Comparison of ENCODE assay signal across 33 mouse cellular contexts in the genomic region with DNA sequence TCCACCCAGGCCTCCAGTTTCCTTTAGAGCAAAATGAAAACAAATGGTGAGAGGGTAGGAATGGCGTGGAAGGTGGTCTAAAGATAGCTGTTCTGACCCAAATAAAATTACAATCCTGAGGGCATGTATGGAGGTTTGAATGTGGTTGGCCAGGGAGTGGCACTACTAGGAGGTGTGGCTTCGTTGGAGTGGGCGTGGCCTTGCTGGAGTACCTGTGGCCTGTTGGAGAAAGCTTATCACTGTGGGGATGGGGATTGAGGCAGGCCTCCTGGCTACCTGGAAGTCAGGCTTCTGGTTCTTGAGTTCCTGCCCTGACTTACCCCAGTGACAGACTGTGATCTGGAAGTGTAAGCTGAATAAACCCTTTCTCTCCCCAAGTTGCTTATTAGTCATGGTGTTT. TPM values are rescaled to one million over a fixed set of nuclear protein-coding genes. Genes with fewer than 3 reads are reported as not detected.
A peak's percentile ranks its signal among the peaks of the same experiment; 100 is the strongest.
DNase-seq lines count a peak whose midpoint lies in the region; ATAC-seq lines count a peak whose summit lies in the region.
"Had no signal": no experiment of that assay in that cellular context is flagged by ENCODE, and none has a peak within 500 bp of the region (broad histone marks: within the 10 kb centered on the region; RNA-seq: fewer than 3 reads in every experiment).

No protein-coding gene starts in this region.

- DNase-seq in heart, adult 11 months, result peak; percentile 11
- peak; percentile 17 for DNase-seq in c-Kit-negative CD71-positive TER-119-positive erythroid progenitor cells, embryonic 14.5 days (ENCODE audit: low read depth, low spot score)
- no peak for DNase-seq in Muller cell, postnatal 12 days (ENCODE audit: inconsistent ontology term)
- no peak for DNase-seq in MN1 (ENCODE audit: low spot score)
- DNase-seq: adrenal gland, adult 8-10 months; cerebellum, adult 11 months; cerebellum, adult 9-10 months; cerebellum, postnatal 36 days; embryo, embryonic 11 days; gastrocnemius, postnatal 10 days; heart, adult 18-20 months; heart, postnatal 14 days; kidney, adult 8-10 months; layer of hippocampus, postnatal 36 days; lung, adult 2 months; lung, postnatal 14 days; right cerebral cortex, postnatal 25 days; spleen, adult 18-20 months; thymus, adult 2 months; thymus, postnatal 4 days had no signal

- no peak overlapping the region for H3K4me2 ChIP-seq in heart, embryonic 12.5 days
- no peak overlapping the region for H3K4me2 ChIP-seq in intestine, embryonic 16.5 days (ENCODE audit: low read depth, low read length)
- no peak overlapping the region for H3K4me2 ChIP-seq in stomach, embryonic 15.5 days
- H3K4me2 ChIP-seq: embryonic facial prominence, embryonic 12.5 days; forebrain, embryonic 12.5 days; heart, embryonic 13.5 days; hindbrain, embryonic 15.5 days; midbrain, embryonic 15.5 days; neural tube, embryonic 15.5 days had no signal

- no peak for ATAC-seq in heart, embryonic 12.5 days (ENCODE audit: insufficient number of reproducible peaks, low FRiP score)
- ATAC-seq in intestine, embryonic 16.5 days, result peak; percentile 26; the same call in 1 of the 2 replicates
- 0 out of 2 replicates have a peak, but pooled peaks have one; percentile 43 for ATAC-seq in stomach, embryonic 15.5 days (ENCODE audit: insufficient read depth, low FRiP score, low read depth)
- ATAC-seq: inflammation-experienced regulatory T-cells, adult 6 months; midbrain, embryonic 15.5 days had no signal

- 45% methylated on average over 3 of the region's 3 CpGs for WGBS in heart, embryonic 12.5 days
- WGBS in intestine, embryonic 16.5 days, result 45% methylated on average over 3 of the region's 3 CpGs
- WGBS in stomach, embryonic 15.5 days, result 50% methylated on average over 3 of the region's 3 CpGs

- 0 out of 2 replicates have a peak, but pooled peaks cover 2% of the 10 kb centered on the region for H3K9me3 ChIP-seq in heart, embryonic 12.5 days (replicated peaks)
- no peaks in the 10 kb centered on the region for H3K9me3 ChIP-seq in intestine, embryonic 16.5 days (ENCODE audit: control insufficient read depth, low read length)
- H3K9me3 ChIP-seq in stomach, embryonic 15.5 days, result no peaks in the 10 kb centered on the region
- H3K9me3 ChIP-seq: embryonic facial prominence, embryonic 12.5 days; forebrain, embryonic 12.5 days; hindbrain, embryonic 10.5 days; hindbrain, embryonic 15.5 days; midbrain, embryonic 10.5 days; midbrain, embryonic 15.5 days; neural tube, embryonic 15.5 days had no signal

- H3K36me3 ChIP-seq in heart, embryonic 12.5 days, result no peaks in the 10 kb centered on the region
- H3K36me3 ChIP-seq in intestine, embryonic 16.5 days (ENCODE audit: control insufficient read depth, insufficient read depth, low read length), result no peaks in the 10 kb centered on the region
- H3K36me3 ChIP-seq in stomach, embryonic 15.5 days, result no peaks in the 10 kb centered on the region
- H3K36me3 ChIP-seq: embryonic facial prominence, embryonic 12.5 days; forebrain, embryonic 12.5 days; heart, embryonic 13.5 days; hindbrain, embryonic 10.5 days; hindbrain, embryonic 15.5 days; midbrain, embryonic 10.5 days; midbrain, embryonic 15.5 days; neural tube, embryonic 15.5 days had no signal

- no peak overlapping the region for H3K4me3 ChIP-seq in heart, embryonic 12.5 days
- H3K4me3 ChIP-seq in intestine, embryonic 16.5 days (ENCODE audit: low read length), result no peak overlapping the region
- H3K4me3 ChIP-seq in stomach, embryonic 15.5 days (replicated peaks), result no peak overlapping the region
- H3K4me3 ChIP-seq: embryonic facial prominence, embryonic 12.5 days; forebrain, embryonic 12.5 days; heart, embryonic 13.5 days; hindbrain, embryonic 10.5 days; hindbrain, embryonic 15.5 days; midbrain, embryonic 10.5 days; midbrain, embryonic 15.5 days; neural tube, embryonic 15.5 days had no signal

- no peaks in the 10 kb centered on the region for H3K27me3 ChIP-seq in heart, embryonic 12.5 days (replicated peaks)
- H3K27me3 ChIP-seq in intestine, embryonic 16.5 days (replicated peaks; ENCODE audit: control insufficient read depth, insufficient read depth, low read length), result no peaks in the 10 kb centered on the region
- H3K27me3 ChIP-seq in stomach, embryonic 15.5 days (replicated peaks), result no peaks in the 10 kb centered on the region
- H3K27me3 ChIP-seq: embryonic facial prominence, embryonic 12.5 days; forebrain, embryonic 12.5 days; heart, embryonic 13.5 days; hindbrain, embryonic 15.5 days; midbrain, embryonic 15.5 days; neural tube, embryonic 15.5 days had no signal

- no peak overlapping the region for H3K9ac ChIP-seq in heart, embryonic 12.5 days
- H3K9ac ChIP-seq in intestine, embryonic 16.5 days (ENCODE audit: low read depth, low read length), result no peak overlapping the region
- H3K9ac ChIP-seq in stomach, embryonic 15.5 days, result no peak overlapping the region
- H3K9ac ChIP-seq: embryonic facial prominence, embryonic 12.5 days; forebrain, embryonic 12.5 days; heart, embryonic 13.5 days; hindbrain, embryonic 15.5 days; midbrain, embryonic 15.5 days; neural tube, embryonic 15.5 days had no signal

- no peaks in the 10 kb centered on the region for H3K4me1 ChIP-seq in heart, embryonic 12.5 days (replicated peaks)
- H3K4me1 ChIP-seq in intestine, embryonic 16.5 days (ENCODE audit: control insufficient read depth, insufficient read depth, low read length), result no peaks in the 10 kb centered on the region
- H3K4me1 ChIP-seq in stomach, embryonic 15.5 days, result no peaks in the 10 kb centered on the region
- H3K4me1 ChIP-seq: embryonic facial prominence, embryonic 12.5 days; forebrain, embryonic 12.5 days; heart, embryonic 13.5 days; hindbrain, embryonic 10.5 days; hindbrain, embryonic 15.5 days; midbrain, embryonic 10.5 days; midbrain, embryonic 15.5 days; neural tube, embryonic 15.5 days had no signal

- H3K27ac ChIP-seq in heart, embryonic 12.5 days (ENCODE audit: poor library complexity, severe bottlenecking), result no peak overlapping the region
- no peak overlapping the region for H3K27ac ChIP-seq in intestine, embryonic 16.5 days (ENCODE audit: low read length)
- H3K27ac ChIP-seq in stomach, embryonic 15.5 days, result no peak overlapping the region
- H3K27ac ChIP-seq: embryonic facial prominence, embryonic 12.5 days; forebrain, embryonic 12.5 days; heart, embryonic 13.5 days; hindbrain, embryonic 10.5 days; hindbrain, embryonic 15.5 days; kidney, postnatal 0 days; midbrain, embryonic 10.5 days; midbrain, embryonic 15.5 days; neural tube, embryonic 15.5 days had no signal

RNA-seq across cellular contexts. Expression of a gene that starts 55.2 kb away (rescaled TPM):
- 21.7 and 22.6 TPM in 2 replicates for polyA plus RNA-seq in heart, embryonic 12.5 days (2016; fragmentation: Nextera tagmentation; extraction: Ambion mirVana)
- polyA plus RNA-seq in intestine, embryonic 16.5 days (2015; fragmentation: Nextera tagmentation; extraction: Ambion mirVana), result 49.8 and 62.0 TPM in 2 replicates
- 57.0 and 57.7 TPM in 2 replicates for polyA plus RNA-seq in stomach, embryonic 15.5 days (2015; fragmentation: Nextera tagmentation; extraction: Ambion mirVana)

Comparison
In these comparisons a context has a peak if more than half of its experiments do, and no peak if none do; other contexts are left out.
1. DNase-seq: peak in heart, adult 11 months (single experiment) and c-Kit-negative CD71-positive TER-119-positive erythroid progenitor cells, embryonic 14.5 days (single experiment); none in Muller cell, postnatal 12 days (single experiment) and MN1 (single experiment).